ENCODE assay signal across 9 mouse cellular contexts in genomic region chr4:141913201-141913993, GRCm38 (mm10). TPM values are rescaled to one million over a fixed set of nuclear protein-coding genes. Genes with fewer than 3 reads are reported as not detected.
DNase-seq lines count a peak whose midpoint lies in the region; ATAC-seq lines count a peak whose summit lies in the region.
"Had no signal": no experiment of that assay in that cellular context is flagged by ENCODE, and none has a peak within 500 bp of the region (broad histone marks: within the 10 kb centered on the region; RNA-seq: fewer than 3 reads in every experiment).

No protein-coding gene starts in this region.

- no peaks in the 10 kb centered on the region for H3K36me3 ChIP-seq in forebrain, embryonic 10.5 days (replicated peaks)
- H3K36me3 ChIP-seq in forebrain, embryonic 16.5 days (ENCODE audit: control insufficient read depth, insufficient read depth), result no peaks in the 10 kb centered on the region
- H3K36me3 ChIP-seq in hindbrain, embryonic 15.5 days, result no peaks in the 10 kb centered on the region
- H3K36me3 ChIP-seq in lung, embryonic 16.5 days (ENCODE audit: control insufficient read depth, insufficient read depth, low read length), result no peaks in the 10 kb centered on the region

- H3K27me3 ChIP-seq in forebrain, embryonic 10.5 days (ENCODE audit: poor library complexity, severe bottlenecking), result no peaks in the 10 kb centered on the region
- H3K27me3 ChIP-seq in forebrain, embryonic 16.5 days (replicated peaks; ENCODE audit: control insufficient read depth, insufficient read depth, low read length), result no peaks in the 10 kb centered on the region
- no peaks in the 10 kb centered on the region for H3K27me3 ChIP-seq in hindbrain, embryonic 15.5 days
- H3K27me3 ChIP-seq in lung, embryonic 16.5 days (ENCODE audit: control insufficient read depth, insufficient read depth, low read depth, low read length), result no peaks in the 10 kb centered on the region
- H3K27me3 ChIP-seq: Patski had no signal

- no peak for DNase-seq in forebrain, embryonic 10.5 days (ENCODE audit: extremely low spot score, low spot score)
- peak; percentile 27 for DNase-seq in embryo, embryonic 9.5 days (ENCODE audit: extremely low spot score)
- no peak for DNase-seq in frontal cortex, adult 2 months (ENCODE audit: extremely low spot score in 1 of 2, low spot score in 1 of 2)
- no peak for DNase-seq in right cerebral cortex, adult 2 months (ENCODE audit: low spot score in 2 of 2)
- no peak for DNase-seq in layer of hippocampus, postnatal 14 days (ENCODE audit: low spot score in 2 of 2)

- H3K9me3 ChIP-seq in forebrain, embryonic 10.5 days, result no peaks in the 10 kb centered on the region
- no peaks in the 10 kb centered on the region for H3K9me3 ChIP-seq in forebrain, embryonic 16.5 days (ENCODE audit: control insufficient read depth, low read length)
- no peaks in the 10 kb centered on the region for H3K9me3 ChIP-seq in hindbrain, embryonic 15.5 days
- no peaks in the 10 kb centered on the region for H3K9me3 ChIP-seq in lung, embryonic 16.5 days (ENCODE audit: control insufficient read depth, low read length)

- peak overlapping the region; percentile 53; the same call in 1 of the 2 replicates for H3K27ac ChIP-seq in forebrain, embryonic 10.5 days
- no peak overlapping the region for H3K27ac ChIP-seq in forebrain, embryonic 16.5 days (ENCODE audit: low read length)
- H3K27ac ChIP-seq in hindbrain, embryonic 15.5 days (replicated peaks), result peak overlapping the region; percentile 49; the same call in 1 of the 2 replicates
- H3K27ac ChIP-seq in lung, embryonic 16.5 days (ENCODE audit: low read length), result peak overlapping the region; percentile 67

- no peak overlapping the region for H3K4me3 ChIP-seq in forebrain, embryonic 10.5 days
- no peak overlapping the region for H3K4me3 ChIP-seq in forebrain, embryonic 16.5 days (replicated peaks; ENCODE audit: low read length)
- no peak overlapping the region for H3K4me3 ChIP-seq in hindbrain, embryonic 15.5 days
- no peak overlapping the region for H3K4me3 ChIP-seq in lung, embryonic 16.5 days (ENCODE audit: low read length)

- WGBS in forebrain, embryonic 10.5 days, result 81% methylated on average over 13 of the region's 13 CpGs
- 80% methylated on average over 13 of the region's 13 CpGs for WGBS in forebrain, embryonic 16.5 days
- 80% methylated on average over 13 of the region's 13 CpGs for WGBS in hindbrain, embryonic 15.5 days
- 54% methylated on average over 13 of the region's 13 CpGs for WGBS in lung, embryonic 16.5 days

- no peak overlapping the region for H3K4me2 ChIP-seq in forebrain, embryonic 16.5 days (ENCODE audit: low read length)
- H3K4me2 ChIP-seq in hindbrain, embryonic 15.5 days, result no peak overlapping the region
- H3K4me2 ChIP-seq in lung, embryonic 16.5 days (ENCODE audit: low read depth, low read length), result no peak overlapping the region

- peaks cover 32% of the 10 kb centered on the region for H3K4me1 ChIP-seq in forebrain, embryonic 10.5 days
- no peaks in the 10 kb centered on the region for H3K4me1 ChIP-seq in forebrain, embryonic 16.5 days (replicated peaks; ENCODE audit: control insufficient read depth, insufficient read depth, low read length)
- H3K4me1 ChIP-seq in hindbrain, embryonic 15.5 days (replicated peaks), result peaks cover 6% of the 10 kb centered on the region; the same call in 1 of the 2 replicates
- H3K4me1 ChIP-seq in lung, embryonic 16.5 days (replicated peaks; ENCODE audit: control insufficient read depth, insufficient read depth, low read length), result peaks cover 8% of the 10 kb centered on the region

- ATAC-seq in forebrain, embryonic 16.5 days, result no peak
- no peak for ATAC-seq in hindbrain, embryonic 15.5 days (ENCODE audit: low FRiP score, low read depth)
- peak; percentile 82 for ATAC-seq in lung, embryonic 16.5 days (ENCODE audit: low read depth)
- ATAC-seq: Patski had no signal

- H3K9ac ChIP-seq in forebrain, embryonic 16.5 days (replicated peaks; ENCODE audit: low read depth, low read length), result no peak overlapping the region
- no peak overlapping the region for H3K9ac ChIP-seq in hindbrain, embryonic 15.5 days
- no peak overlapping the region for H3K9ac ChIP-seq in lung, embryonic 16.5 days (ENCODE audit: low read length)

RNA-seq across cellular contexts. Expression of gene Efhd2, which starts 38.7 kb away (rescaled TPM):
- polyA plus RNA-seq in forebrain, embryonic 10.5 days (2016; fragmentation: Nextera tagmentation; extraction: Ambion mirVana), result 39.5 and 41.5 TPM in 2 replicates
- 69.9 and 76.8 TPM in 2 replicates for polyA plus RNA-seq in forebrain, embryonic 16.5 days (2015; fragmentation: Nextera tagmentation; extraction: Ambion mirVana)
- 77.8 and 83.5 TPM in 2 replicates for polyA plus RNA-seq in hindbrain, embryonic 15.5 days (2015; fragmentation: Nextera tagmentation; extraction: Ambion mirVana)
- polyA plus RNA-seq in lung, embryonic 16.5 days (2015; fragmentation: Nextera tagmentation; extraction: Ambion mirVana), result 97.5 and 98.0 TPM in 2 replicates
- polyA plus RNA-seq in frontal cortex, adult 2 months (2012; rRNA removed), result 244 and 256 TPM in 2 replicates
- 10 to 100 TPM; 55.2 to 60.4 TPM for total RNA-seq in layer of hippocampus, postnatal 14 days (2021)
